Mouse (Mus musculus): ENCODE results near the gene Wdr90. TPM values are rescaled to one million over a fixed set of nuclear protein-coding genes. Genes with fewer than 3 reads are reported as not detected.

The Wdr90 gene
- total RNA-seq, 1 experiment from 2014 or later: 13.0 TPM

- ATAC-seq (replicated peaks in 1 of 2; ENCODE audit: insufficient read depth in 1 of 2, low FRiP score in 2 of 2, low TSS enrichment in 1 of 2, low read depth in 1 of 2, poor library complexity in 2 of 2, severe bottlenecking in 2 of 2): no peak
These were observed 58.3 kb downstream of the Wdr90 start for GRCm38 (mm10) chr17:25802825-25803517.

GRCm38 (mm10) chr17:25801029-25801428 is 60.3 kb downstream of the Wdr90 start:
- peak; percentile 81 to 83 for ATAC-seq (replicated peaks in 1 of 2; ENCODE audit: insufficient read depth in 1 of 2, low FRiP score in 2 of 2, low TSS enrichment in 1 of 2, low read depth in 1 of 2, poor library complexity in 2 of 2, severe bottlenecking in 2 of 2)

GRCm38 (mm10) chr17:25796951-25797369 is 64.3 kb downstream of the Wdr90 start, which contains the start of gene Metrn:
Metrn (minus strand) TSS chr17:25797136.
- peak; percentile 66 to 74 for ATAC-seq (replicated peaks in 1 of 2; ENCODE audit: insufficient read depth in 1 of 2, low FRiP score in 2 of 2, low TSS enrichment in 1 of 2, low read depth in 1 of 2, poor library complexity in 2 of 2, severe bottlenecking in 2 of 2)

- ATAC-seq (replicated peaks in 1 of 2; ENCODE audit: insufficient read depth in 1 of 2, low FRiP score in 2 of 2, low TSS enrichment in 1 of 2, low read depth in 1 of 2, poor library complexity in 2 of 2, severe bottlenecking in 2 of 2): no peak
These were observed 65.0 kb downstream of the Wdr90 start for GRCm38 (mm10) chr17:25796211-25796771.

- no peak for ATAC-seq (replicated peaks in 1 of 2; ENCODE audit: insufficient read depth in 1 of 2, low FRiP score in 2 of 2, low TSS enrichment in 1 of 2, low read depth in 1 of 2, poor library complexity in 2 of 2, severe bottlenecking in 2 of 2)
These were observed 65.7 kb downstream of the Wdr90 start, which contains the start of gene AC134908.4 for GRCm38 (mm10) chr17:25795609-25796092. AC134908.4 (minus strand) TSS chr17:25795659.

GRCm38 (mm10) chr17:25794998-25795397 is 66.3 kb downstream of the Wdr90 start:
- ATAC-seq (replicated peaks in 1 of 2; ENCODE audit: insufficient read depth in 1 of 2, low FRiP score in 2 of 2, low TSS enrichment in 1 of 2, low read depth in 1 of 2, poor library complexity in 2 of 2, severe bottlenecking in 2 of 2): no peak

Other genes starting within 250 kb of the Wdr90 start
- not detected in 2 replicates for gene Gng13, start 144.3 kb downstream of the Wdr90 start, total RNA-seq (2017)
- gene Chtf18, start 134.1 kb downstream of the Wdr90 start, total RNA-seq (2017): 11.9 and 12.8 TPM in 2 replicates
- gene Rpusd1, start 133.8 kb downstream of the Wdr90 start, total RNA-seq (2017): 1.8 and 4.6 TPM in 2 replicates
- gene Mslnl, start 125.5 kb downstream of the Wdr90 start, total RNA-seq (2017): not detected in 2 replicates
- not detected in 2 replicates for gene Msln, start 107.1 kb downstream of the Wdr90 start, total RNA-seq (2017)
- gene Narfl, start 87.7 kb downstream of the Wdr90 start, total RNA-seq (2017): 13.4 and 21.5 TPM in 2 replicates
- gene Haghl, start 75.8 kb downstream of the Wdr90 start, total RNA-seq (2017): 18.6 and 42.3 TPM in 2 replicates
- 0.38 TPM in 1 of 2 replicates, not detected in the other for gene Ccdc78, start 74.9 kb downstream of the Wdr90 start, total RNA-seq (2017)
- gene Fam173a, start 68.6 kb downstream of the Wdr90 start, total RNA-seq (2017): 21.1 and 33.3 TPM in 2 replicates
- gene AC134908.4, start 65.8 kb downstream of the Wdr90 start, total RNA-seq (2017): not detected in 2 replicates
- gene Metrn, start 64.4 kb downstream of the Wdr90 start, total RNA-seq (2017): 24.9 and 26.5 TPM in 2 replicates
- gene Fbxl16, start 52.4 kb downstream of the Wdr90 start, total RNA-seq (2017): 0.06 TPM in 1 of 2 replicates, not detected in the other
- 16.5 and 17.6 TPM in 2 replicates for gene Wdr24, start 37.9 kb downstream of the Wdr90 start, total RNA-seq (2017)
- gene Jmjd8, start 32.6 kb downstream of the Wdr90 start, total RNA-seq (2017): 23.2 and 25.3 TPM in 2 replicates
- 79.5 and 84.8 TPM in 2 replicates for gene Stub1, start 28.1 kb downstream of the Wdr90 start, total RNA-seq (2017)
- gene Rhbdl1, start 24.2 kb downstream of the Wdr90 start, total RNA-seq (2017): not detected in 2 replicates
- gene Gm20683, start 19.7 kb downstream of the Wdr90 start, total RNA-seq (2017): 1.4 TPM in 1 of 2 replicates, not detected in the other
- 24.6 and 27.1 TPM in 2 replicates for gene Rhot2, start 16.6 kb downstream of the Wdr90 start, total RNA-seq (2017)
- gene Mcrip2, start 7.3 kb upstream of the Wdr90 start, total RNA-seq (2017): 7.3 and 13.5 TPM in 2 replicates
- gene Mettl26, start 13.6 kb upstream of the Wdr90 start, total RNA-seq (2017): 20.1 and 35.2 TPM in 2 replicates
- 0.79 and 1.1 TPM in 2 replicates for gene Wfikkn1, start 19.4 kb upstream of the Wdr90 start, total RNA-seq (2017)
- 12.3 and 17.1 TPM in 2 replicates for gene Rab40c, start 58.2 kb upstream of the Wdr90 start, total RNA-seq (2017)
- gene Pigq, start 83.4 kb upstream of the Wdr90 start, total RNA-seq (2017): 33.8 and 47.5 TPM in 2 replicates
- not detected in 2 replicates for gene Nhlrc4, start 83.5 kb upstream of the Wdr90 start, total RNA-seq (2017)
- not detected in 2 replicates for gene A930017K11Rik, start 91.1 kb upstream of the Wdr90 start, total RNA-seq (2017)
- 3.3 and 8.1 TPM in 2 replicates for gene Capn15, start 124.3 kb upstream of the Wdr90 start, total RNA-seq (2017)
- 4.7 and 6.5 TPM in 2 replicates for gene Rab11fip3, start 208.1 kb upstream of the Wdr90 start, total RNA-seq (2017)
- 23.8 and 27.2 TPM in 2 replicates for gene Decr2, start 228.8 kb upstream of the Wdr90 start, total RNA-seq (2017)
- 70.3 and 75.4 TPM in 2 replicates for gene Nme4, start 234.1 kb upstream of the Wdr90 start, total RNA-seq (2017)

All from hematopoietic stem cell, adult 5-6 weeks (primary cell).